Comparison of ENCODE assay signal across 10 mouse cellular contexts in the genomic region with DNA sequence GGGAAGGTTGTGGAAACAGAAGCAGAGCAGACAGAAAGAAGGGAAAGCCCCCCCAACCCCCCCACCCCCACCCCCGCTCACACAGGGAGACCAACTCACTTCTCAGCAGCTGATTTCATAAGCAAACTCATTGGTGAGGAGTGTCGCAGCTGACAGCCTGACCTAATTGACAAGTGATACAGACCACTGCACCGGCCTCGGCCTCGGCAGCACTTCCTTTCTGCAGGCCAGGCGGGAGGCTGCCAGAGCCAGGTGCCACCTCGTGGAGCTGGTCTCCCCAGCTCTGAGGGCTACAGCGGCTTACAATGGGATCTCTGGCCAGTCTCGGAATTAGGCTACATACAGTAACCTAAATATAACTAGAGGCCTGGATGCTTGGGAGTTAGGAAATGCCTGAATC.
DNase-seq lines count a peak whose midpoint lies in the region; ATAC-seq lines count a peak whose summit lies in the region.
"Had no signal": no experiment of that assay in that cellular context is flagged by ENCODE, and none has a peak within 500 bp of the region (broad histone marks: within the 10 kb centered on the region; RNA-seq: fewer than 3 reads in every experiment).

No protein-coding gene starts in this region.

- H3K4me1 ChIP-seq in hindbrain, embryonic 11.5 days (replicated peaks; ENCODE audit: control insufficient read depth, insufficient read depth, low read length): peaks cover 9% of the 10 kb centered on the region
- H3K4me1 ChIP-seq in hindbrain, embryonic 14.5 days (replicated peaks; ENCODE audit: control insufficient read depth, insufficient read depth, low read length): peaks cover 11% of the 10 kb centered on the region; the same call in 1 of the 2 replicates
- H3K4me1 ChIP-seq in embryonic facial prominence, embryonic 10.5 days: peaks cover 19% of the 10 kb centered on the region
- H3K4me1 ChIP-seq in midbrain, embryonic 13.5 days (replicated peaks): peaks cover 18% of the 10 kb centered on the region

- DNase-seq in cerebellum, postnatal 10 days: peak; percentile 61 to 64
- DNase-seq in cerebellum, adult 9-11 months: no peak
- peak; percentile 20 for DNase-seq in hindbrain, embryonic 11.5 days (ENCODE audit: low spot score)
- no peak for DNase-seq in hindbrain, embryonic 14.5 days (ENCODE audit: low spot score)
- DNase-seq in embryonic facial prominence, embryonic 10.5 days (ENCODE audit: low spot score): peak; percentile 37
- DNase-seq in layer of hippocampus, postnatal 36 days: no peak
- no peak for DNase-seq in gastrocnemius, postnatal 25 days
- DNase-seq: adrenal gland, postnatal 14 days had no signal

- no peak for ATAC-seq in hindbrain, embryonic 11.5 days (ENCODE audit: low FRiP score)
- no peak for ATAC-seq in hindbrain, embryonic 14.5 days (ENCODE audit: low FRiP score)
- 0 out of 2 replicates have a peak, but pooled peaks have one; percentile 30 for ATAC-seq in midbrain, embryonic 13.5 days

- no peak overlapping the region for H3K4me3 ChIP-seq in hindbrain, embryonic 11.5 days (ENCODE audit: low read depth, low read length)
- H3K4me3 ChIP-seq in hindbrain, embryonic 14.5 days (replicated peaks; ENCODE audit: low read length): no peak overlapping the region
- no peak overlapping the region for H3K4me3 ChIP-seq in embryonic facial prominence, embryonic 10.5 days
- no peak overlapping the region for H3K4me3 ChIP-seq in midbrain, embryonic 13.5 days (replicated peaks)
- H3K4me3 ChIP-seq: neural tube, embryonic 12.5 days had no signal

- H3K36me3 ChIP-seq in hindbrain, embryonic 11.5 days (ENCODE audit: control insufficient read depth, insufficient read depth, low read length): no peaks in the 10 kb centered on the region
- H3K36me3 ChIP-seq in hindbrain, embryonic 14.5 days (replicated peaks; ENCODE audit: control insufficient read depth, insufficient read depth): no peaks in the 10 kb centered on the region
- H3K36me3 ChIP-seq in embryonic facial prominence, embryonic 10.5 days (replicated peaks): no peaks in the 10 kb centered on the region
- no peaks in the 10 kb centered on the region for H3K36me3 ChIP-seq in midbrain, embryonic 13.5 days
- H3K36me3 ChIP-seq: neural tube, embryonic 12.5 days had no signal

- no peak overlapping the region for H3K9ac ChIP-seq in hindbrain, embryonic 11.5 days (ENCODE audit: low read depth, low read length)
- H3K9ac ChIP-seq in hindbrain, embryonic 14.5 days: no peak overlapping the region
- no peak overlapping the region for H3K9ac ChIP-seq in midbrain, embryonic 13.5 days (replicated peaks)
- H3K9ac ChIP-seq: neural tube, embryonic 12.5 days had no signal

- no peak overlapping the region for H3K4me2 ChIP-seq in hindbrain, embryonic 11.5 days (replicated peaks; ENCODE audit: low read depth, low read length)
- no peak overlapping the region for H3K4me2 ChIP-seq in hindbrain, embryonic 14.5 days (replicated peaks)
- no peak overlapping the region for H3K4me2 ChIP-seq in midbrain, embryonic 13.5 days (replicated peaks)
- H3K4me2 ChIP-seq: neural tube, embryonic 12.5 days had no signal

- H3K27ac ChIP-seq in hindbrain, embryonic 11.5 days (ENCODE audit: low read depth, low read length): no peak overlapping the region
- H3K27ac ChIP-seq in hindbrain, embryonic 14.5 days: no peak overlapping the region; the same call in 1 of the 2 replicates
- H3K27ac ChIP-seq in embryonic facial prominence, embryonic 10.5 days (replicated peaks): no peak overlapping the region
- H3K27ac ChIP-seq in midbrain, embryonic 13.5 days: peak overlapping the region; percentile 46; the same call in 1 of the 2 replicates
- H3K27ac ChIP-seq: neural tube, embryonic 12.5 days had no signal

- 30% methylated on average over 9 of the region's 9 CpGs for WGBS in hindbrain, embryonic 11.5 days
- WGBS in hindbrain, embryonic 14.5 days: 19% methylated on average over 9 of the region's 9 CpGs
- WGBS in embryonic facial prominence, embryonic 10.5 days: 30% methylated on average over 9 of the region's 9 CpGs
- WGBS in midbrain, embryonic 13.5 days: 30% methylated on average over 9 of the region's 9 CpGs

- no peaks in the 10 kb centered on the region for H3K27me3 ChIP-seq in hindbrain, embryonic 11.5 days (ENCODE audit: control insufficient read depth, insufficient read depth, low read length)
- no peaks in the 10 kb centered on the region for H3K27me3 ChIP-seq in hindbrain, embryonic 14.5 days (ENCODE audit: control insufficient read depth, insufficient read depth, low read length)
- peaks cover 11% of the 10 kb centered on the region for H3K27me3 ChIP-seq in embryonic facial prominence, embryonic 10.5 days (replicated peaks; ENCODE audit: low read depth, poor library complexity, severe bottlenecking)
- no peaks in the 10 kb centered on the region for H3K27me3 ChIP-seq in midbrain, embryonic 13.5 days
- H3K27me3 ChIP-seq: neural tube, embryonic 12.5 days had no signal

- H3K9me3 ChIP-seq in hindbrain, embryonic 11.5 days (ENCODE audit: control insufficient read depth, low read length): 0 out of 2 replicates have a peak, but pooled peaks cover 3% of the 10 kb centered on the region
- peaks cover 4% of the 10 kb centered on the region; the same call in 1 of the 2 replicates for H3K9me3 ChIP-seq in hindbrain, embryonic 14.5 days (ENCODE audit: control insufficient read depth, low read length)
- H3K9me3 ChIP-seq in embryonic facial prominence, embryonic 10.5 days: peaks cover 7% of the 10 kb centered on the region
- H3K9me3 ChIP-seq in midbrain, embryonic 13.5 days: 0 out of 2 replicates have a peak, but pooled peaks cover 2% of the 10 kb centered on the region
- H3K9me3 ChIP-seq: neural tube, embryonic 12.5 days had no signal

Comparison
In these comparisons a context has a peak if more than half of its experiments do, and no peak if none do; other contexts are left out.
1. DNase-seq: peak in cerebellum, postnatal 10 days (2 of 2), hindbrain, embryonic 11.5 days (single experiment) and embryonic facial prominence, embryonic 10.5 days (single experiment); none in cerebellum, adult 9-11 months (single experiment), hindbrain, embryonic 14.5 days (single experiment), layer of hippocampus, postnatal 36 days (0 of 2) and gastrocnemius, postnatal 25 days (single experiment).